ENCODE assay signal across 13 mouse cellular contexts in genomic region chr19:20654141-20654873, GRCm38 (mm10).
DNase-seq lines count a peak whose midpoint lies in the region; ATAC-seq and TF ChIP-seq lines count a peak whose summit lies in the region.
"Had no signal": no experiment of that assay in that cellular context is flagged by ENCODE, and none has a peak within 500 bp of the region (broad histone marks: within the 10 kb centered on the region; RNA-seq: fewer than 3 reads in every experiment).

No protein-coding gene starts in this region.

- H3K36me3 ChIP-seq in hindbrain, embryonic 15.5 days = no peaks in the 10 kb centered on the region
- no peaks in the 10 kb centered on the region for H3K36me3 ChIP-seq in hindbrain, postnatal 0 days (ENCODE audit: insufficient read depth, low read length)
- H3K36me3 ChIP-seq: embryonic facial prominence, embryonic 15.5 days had no signal

- no peak overlapping the region for H3K27ac ChIP-seq in hindbrain, embryonic 15.5 days (replicated peaks)
- H3K27ac ChIP-seq in hindbrain, postnatal 0 days = no peak overlapping the region
- H3K27ac ChIP-seq: embryonic facial prominence, embryonic 15.5 days; layer of hippocampus, adult 2 months had no signal

- no peak overlapping the region for H3K4me3 ChIP-seq in hindbrain, embryonic 15.5 days
- H3K4me3 ChIP-seq in hindbrain, postnatal 0 days (ENCODE audit: low read length) = no peak overlapping the region
- H3K4me3 ChIP-seq: embryonic facial prominence, embryonic 15.5 days; layer of hippocampus, adult 2 months had no signal

- TF ChIP-seq CTCF in hindbrain, postnatal 0 days (IDR thresholded peaks at IDR 0.05; ENCODE audit: low read depth) = no peak

- no peak overlapping the region for H3K4me2 ChIP-seq in hindbrain, embryonic 15.5 days
- no peak overlapping the region for H3K4me2 ChIP-seq in hindbrain, postnatal 0 days (ENCODE audit: low read depth, low read length)
- H3K4me2 ChIP-seq: embryonic facial prominence, embryonic 15.5 days had no signal

- no peak for DNase-seq in hindbrain, postnatal 0 days (ENCODE audit: low spot score)
- peak; percentile 5 for DNase-seq in forelimb bud, embryonic 11.5 days (ENCODE audit: low read depth, low spot score)
- DNase-seq in kidney, postnatal 14 days = peak; percentile 17
- peak; percentile 34 for DNase-seq in mesoderm, embryonic 11.5 days (ENCODE audit: low read depth, low spot score)
- DNase-seq in left cerebral cortex, adult 8-10 months (ENCODE audit: low spot score in 2 of 2) = no peak
- no peak for DNase-seq in right cerebral cortex, postnatal 10 days (ENCODE audit: low spot score in 2 of 2)
- DNase-seq: cerebellum, adult 8-10 months; lung, postnatal 4 days had no signal

- H3K9me3 ChIP-seq in hindbrain, embryonic 15.5 days = no peaks in the 10 kb centered on the region
- no peaks in the 10 kb centered on the region for H3K9me3 ChIP-seq in hindbrain, postnatal 0 days (ENCODE audit: low read length)
- H3K9me3 ChIP-seq: embryonic facial prominence, embryonic 15.5 days had no signal

- H3K9ac ChIP-seq in hindbrain, embryonic 15.5 days = no peak overlapping the region
- H3K9ac ChIP-seq in hindbrain, postnatal 0 days (replicated peaks; ENCODE audit: low read length) = no peak overlapping the region
- H3K9ac ChIP-seq: embryonic facial prominence, embryonic 15.5 days had no signal

- no peaks in the 10 kb centered on the region for H3K4me1 ChIP-seq in hindbrain, embryonic 15.5 days (replicated peaks)
- H3K4me1 ChIP-seq in hindbrain, postnatal 0 days (ENCODE audit: insufficient read depth, low read length) = no peaks in the 10 kb centered on the region
- H3K4me1 ChIP-seq: embryonic facial prominence, embryonic 15.5 days had no signal

- 54% methylated on average over 3 of the region's 3 CpGs for WGBS in hindbrain, embryonic 15.5 days
- 58% methylated on average over 3 of the region's 3 CpGs for WGBS in hindbrain, postnatal 0 days

- no peaks in the 10 kb centered on the region for H3K27me3 ChIP-seq in hindbrain, embryonic 15.5 days
- no peaks in the 10 kb centered on the region for H3K27me3 ChIP-seq in hindbrain, postnatal 0 days (ENCODE audit: insufficient read depth, low read length)
- H3K27me3 ChIP-seq: embryonic facial prominence, embryonic 15.5 days; Patski had no signal

- ATAC-seq in hindbrain, embryonic 15.5 days (ENCODE audit: low FRiP score, low read depth) = 0 out of 2 replicates have a peak, but pooled peaks have one; percentile 34
- no peak for ATAC-seq in hindbrain, postnatal 0 days
- ATAC-seq: forebrain, embryonic 16.5 days; Patski had no signal

Comparison
In these comparisons a context has a peak if more than half of its experiments do, and no peak if none do; other contexts are left out.
1. DNase-seq: peak in forelimb bud, embryonic 11.5 days (single experiment), kidney, postnatal 14 days (single experiment) and mesoderm, embryonic 11.5 days (single experiment); none in hindbrain, postnatal 0 days (single experiment), left cerebral cortex, adult 8-10 months (0 of 2) and right cerebral cortex, postnatal 10 days (0 of 2).